Mouse (Mus musculus) kidney, embryonic 16.5 days (tissue): Measurements from ENCODE around the gene Srgap2. TPM values are rescaled to one million over a fixed set of nuclear protein-coding genes. Genes with fewer than 3 reads are reported as not detected.

Experiments
- microRNA-seq: library from miRNA; unstranded; fragments of <30 nt; microRNA quantifications from one replicate; pipeline ENCODE4, GENCODE M21; 2016
- polyA plus RNA-seq: library from polyadenylated mRNA; unstranded; fragments of >200 nt; fragmentation: Nextera tagmentation; extraction: Ambion mirVana; gene quantifications from 2 replicates; pipeline ENCODE4 v1.2.1, GENCODE M21; 2015

Gene Srgap2
- polyA plus RNA-seq, 1 experiment from 2014 or later: 11.5 TPM

Small RNA genes within 50 kb of the gene (microRNA-seq; reads per million reads assigned to microRNA genes)
- gene Gm24273: not detected

Other genes starting within 250 kb of the Srgap2 start
- 4.8 and 5.5 TPM in 2 replicates for gene Ikbke, start 247.7 kb downstream of the Srgap2 start, polyA plus RNA-seq
- 2.1 and 2.6 TPM in 2 replicates for gene Fam72a, start 551 bp upstream of the Srgap2 start, polyA plus RNA-seq
- not detected in 2 replicates for gene Avpr1b, start 71.9 kb upstream of the Srgap2 start, polyA plus RNA-seq
- 11.4 and 14.1 TPM in 2 replicates for gene Ctse, start 111.0 kb upstream of the Srgap2 start, polyA plus RNA-seq
- gene Rab7b, start 161.3 kb upstream of the Srgap2 start, polyA plus RNA-seq: 2.1 TPM in 2 replicates
- 0.16 and 0.33 TPM in 2 replicates for gene Slc26a9, start 216.7 kb upstream of the Srgap2 start, polyA plus RNA-seq